Mouse (Mus musculus): ENCODE data around the gene Cdc42bpa. TPM values are rescaled to one million over a fixed set of nuclear protein-coding genes. Genes with fewer than 3 reads are reported as not detected.

Cdc42bpa gene
- polyA plus RNA-seq, 1 experiment from 2014 or later, result 11.6 TPM

GRCm38 (mm10) chr1:180128077-180128792 is 168.0 kb downstream of the Cdc42bpa start:
- WGBS, result 89% methylated on average over 5 of the region's 5 CpGs
- no peak for ATAC-seq (replicated peaks; ENCODE audit: extremely low read depth, insufficient read depth, low FRiP score)

GRCm38 (mm10) chr1:180131402-180131801 is 171.1 kb downstream of the Cdc42bpa start:
- 60% methylated on average over 3 of the region's 3 CpGs for WGBS

More at GRCm38 (mm10) chr1:180128077-180128792, 168.0 kb downstream of the Cdc42bpa start:
- Histone ChIP-seq H3K4me3 (ENCODE audit: low read length) (no peak overlapping the region), H3K27ac (ENCODE audit: low read length) (no peak overlapping the region), H3K4me2 (ENCODE audit: low read depth, low read length) (no peak overlapping the region), H3K9ac (ENCODE audit: low read length) (no peak overlapping the region), H3K36me3 (ENCODE audit: control insufficient read depth, insufficient read depth) (0 out of 2 replicates have a peak, but pooled peaks cover 2% of the 10 kb centered on the region), H3K27me3 (ENCODE audit: control insufficient read depth, insufficient read depth, low read length) (no peaks in the 10 kb centered on the region), H3K4me1 (ENCODE audit: control insufficient read depth, insufficient read depth, low read length) (no peaks in the 10 kb centered on the region), H3K9me3 (replicated peaks; ENCODE audit: control insufficient read depth, low read length) (no peaks in the 10 kb centered on the region)

GRCm38 (mm10) chr1:180132187-180132586 is 171.9 kb downstream of the Cdc42bpa start:
- Histone ChIP-seq H3K27me3 (ENCODE audit: control insufficient read depth, insufficient read depth, low read length) (no peaks in the 10 kb centered on the region), H3K9me3 (replicated peaks; ENCODE audit: control insufficient read depth, low read length) (no peaks in the 10 kb centered on the region), H3K4me3 (ENCODE audit: low read length) (no peak overlapping the region), H3K4me1 (ENCODE audit: control insufficient read depth, insufficient read depth, low read length) (no peaks in the 10 kb centered on the region), H3K27ac (ENCODE audit: low read length) (no peak overlapping the region), H3K9ac (ENCODE audit: low read length) (no peak overlapping the region), H3K4me2 (ENCODE audit: low read depth, low read length) (no peak overlapping the region), H3K36me3 (ENCODE audit: control insufficient read depth, insufficient read depth) (peaks cover 11% of the 10 kb centered on the region; the same call in 1 of the 2 replicates)
- ATAC-seq (replicated peaks; ENCODE audit: extremely low read depth, insufficient read depth, low FRiP score), result no peak
- 91% methylated on average over 4 of the region's 4 CpGs for WGBS

More at GRCm38 (mm10) chr1:180131402-180131801, 171.1 kb downstream of the Cdc42bpa start:
- Histone ChIP-seq H3K27ac (ENCODE audit: low read length) (no peak overlapping the region), H3K4me3 (ENCODE audit: low read length) (no peak overlapping the region), H3K36me3 (ENCODE audit: control insufficient read depth, insufficient read depth) (peaks cover 7% of the 10 kb centered on the region; the same call in 1 of the 2 replicates), H3K4me1 (ENCODE audit: control insufficient read depth, insufficient read depth, low read length) (no peaks in the 10 kb centered on the region), H3K27me3 (ENCODE audit: control insufficient read depth, insufficient read depth, low read length) (no peaks in the 10 kb centered on the region), H3K9ac (ENCODE audit: low read length) (no peak overlapping the region), H3K4me2 (ENCODE audit: low read depth, low read length) (no peak overlapping the region), H3K9me3 (replicated peaks; ENCODE audit: control insufficient read depth, low read length) (no peaks in the 10 kb centered on the region)
- ATAC-seq (replicated peaks; ENCODE audit: extremely low read depth, insufficient read depth, low FRiP score), result no peak

DNA sequence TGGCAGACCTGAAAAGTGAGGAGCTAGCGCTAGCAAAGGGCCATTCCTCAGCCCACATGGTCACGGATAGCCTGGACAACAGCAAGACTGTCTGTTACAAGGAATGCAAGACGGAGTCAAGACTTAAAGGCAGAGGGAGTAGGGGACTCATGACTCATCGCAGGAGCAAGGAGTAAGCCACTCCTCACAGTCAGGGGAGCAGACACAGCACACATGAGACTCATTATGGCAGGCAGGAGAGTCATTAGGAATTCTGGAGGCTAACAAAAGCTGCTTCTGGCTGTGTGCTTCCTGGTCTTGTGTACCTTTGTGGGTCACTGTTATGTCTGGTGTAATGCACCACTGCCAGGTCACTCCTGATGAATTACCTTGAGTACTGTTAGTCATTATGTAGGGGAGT is 178.9 kb downstream of the Cdc42bpa start:
- Histone ChIP-seq H3K4me3 (ENCODE audit: low read length) (no peak overlapping the region), H3K9me3 (replicated peaks; ENCODE audit: control insufficient read depth, low read length) (no peaks in the 10 kb centered on the region), H3K36me3 (ENCODE audit: control insufficient read depth, insufficient read depth) (peaks cover 26% of the 10 kb centered on the region), H3K9ac (ENCODE audit: low read length) (no peak overlapping the region), H3K4me2 (ENCODE audit: low read depth, low read length) (no peak overlapping the region), H3K27me3 (ENCODE audit: control insufficient read depth, insufficient read depth, low read length) (no peaks in the 10 kb centered on the region), H3K4me1 (ENCODE audit: control insufficient read depth, insufficient read depth, low read length) (no peaks in the 10 kb centered on the region), H3K27ac (ENCODE audit: low read length) (no peak overlapping the region)
- 84% methylated on average over 4 of the region's 4 CpGs for WGBS
- no peak for ATAC-seq (replicated peaks; ENCODE audit: extremely low read depth, insufficient read depth, low FRiP score)

GRCm38 (mm10) chr1:180140970-180141369 is 180.7 kb downstream of the Cdc42bpa start:
- Histone ChIP-seq H3K4me2 (ENCODE audit: low read depth, low read length) (no peak overlapping the region), H3K36me3 (ENCODE audit: control insufficient read depth, insufficient read depth) (peaks cover 27% of the 10 kb centered on the region), H3K9me3 (replicated peaks; ENCODE audit: control insufficient read depth, low read length) (no peaks in the 10 kb centered on the region), H3K4me1 (ENCODE audit: control insufficient read depth, insufficient read depth, low read length) (no peaks in the 10 kb centered on the region), H3K4me3 (ENCODE audit: low read length) (no peak overlapping the region), H3K9ac (ENCODE audit: low read length) (no peak overlapping the region), H3K27ac (ENCODE audit: low read length) (no peak overlapping the region), H3K27me3 (ENCODE audit: control insufficient read depth, insufficient read depth, low read length) (no peaks in the 10 kb centered on the region)
- no peak for ATAC-seq (replicated peaks; ENCODE audit: extremely low read depth, insufficient read depth, low FRiP score)
- 83% methylated on average over 2 of the region's 2 CpGs for WGBS

DNA sequence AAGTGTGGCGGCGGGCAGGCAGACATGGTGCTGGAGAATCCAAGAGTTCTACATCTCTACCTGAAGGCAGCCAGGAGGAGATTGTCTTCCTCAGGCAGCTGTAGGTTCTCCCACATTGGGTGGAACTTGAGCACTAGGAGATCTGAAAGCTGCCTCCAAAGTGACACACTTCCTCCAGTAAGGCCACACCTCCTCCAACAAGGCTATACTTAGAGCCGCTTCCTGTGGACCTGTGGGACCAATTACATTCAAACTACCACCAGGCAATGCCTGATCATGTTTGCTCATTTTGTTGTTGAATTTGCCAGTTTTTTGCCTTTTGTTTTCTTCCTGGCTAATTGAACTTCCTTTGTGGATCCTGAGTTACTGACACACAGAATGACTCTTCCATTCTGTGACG is 187.8 kb downstream of the Cdc42bpa start:
- Histone ChIP-seq H3K4me2 (ENCODE audit: low read depth, low read length) (no peak overlapping the region), H3K27ac (ENCODE audit: low read length) (peak overlapping the region; percentile 1; the same call in 1 of the 2 replicates), H3K4me1 (ENCODE audit: control insufficient read depth, insufficient read depth, low read length) (no peaks in the 10 kb centered on the region), H3K4me3 (ENCODE audit: low read length) (no peak overlapping the region), H3K9me3 (replicated peaks; ENCODE audit: control insufficient read depth, low read length) (no peaks in the 10 kb centered on the region), H3K27me3 (ENCODE audit: control insufficient read depth, insufficient read depth, low read length) (no peaks in the 10 kb centered on the region), H3K9ac (ENCODE audit: low read length) (no peak overlapping the region), H3K36me3 (ENCODE audit: control insufficient read depth, insufficient read depth) (peaks cover 17% of the 10 kb centered on the region)
- 75% methylated on average over 4 of the region's 4 CpGs for WGBS
- ATAC-seq (replicated peaks; ENCODE audit: extremely low read depth, insufficient read depth, low FRiP score), result no peak

DNA sequence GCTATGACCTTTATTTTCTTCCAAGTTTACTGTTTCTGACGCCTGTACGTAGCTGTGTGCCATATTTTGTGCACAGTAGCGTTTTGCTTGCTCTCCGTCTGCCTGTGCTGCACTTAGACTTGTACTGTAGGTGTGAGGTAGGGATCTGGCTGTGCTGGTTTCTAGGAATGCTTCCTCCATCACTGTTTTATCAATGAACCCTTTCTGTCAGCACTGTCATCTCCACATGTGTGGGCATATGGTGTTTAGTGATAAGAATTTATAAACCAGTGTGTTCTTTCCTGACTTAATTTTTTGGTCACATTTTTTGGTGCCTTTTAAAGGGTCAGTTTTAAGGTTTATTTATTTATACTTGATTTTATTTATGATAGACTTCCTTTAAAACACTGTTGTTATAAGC is 188.3 kb downstream of the Cdc42bpa start:
- 86% methylated on average over 4 of the region's 4 CpGs for WGBS
- Histone ChIP-seq H3K9me3 (replicated peaks; ENCODE audit: control insufficient read depth, low read length) (no peaks in the 10 kb centered on the region), H3K27ac (ENCODE audit: low read length) (peak overlapping the region; percentile 1; the same call in 1 of the 2 replicates), H3K9ac (ENCODE audit: low read length) (no peak overlapping the region), H3K4me1 (ENCODE audit: control insufficient read depth, insufficient read depth, low read length) (no peaks in the 10 kb centered on the region), H3K36me3 (ENCODE audit: control insufficient read depth, insufficient read depth) (peaks cover 15% of the 10 kb centered on the region), H3K27me3 (ENCODE audit: control insufficient read depth, insufficient read depth, low read length) (no peaks in the 10 kb centered on the region), H3K4me2 (ENCODE audit: low read depth, low read length) (no peak overlapping the region), H3K4me3 (ENCODE audit: low read length) (no peak overlapping the region)
- no peak for ATAC-seq (replicated peaks; ENCODE audit: extremely low read depth, insufficient read depth, low FRiP score)

GRCm38 (mm10) chr1:180151191-180151590 is 190.9 kb downstream of the Cdc42bpa start:
- Histone ChIP-seq H3K4me1 (ENCODE audit: control insufficient read depth, insufficient read depth, low read length) (no peaks in the 10 kb centered on the region), H3K4me3 (ENCODE audit: low read length) (no peak overlapping the region), H3K36me3 (ENCODE audit: control insufficient read depth, insufficient read depth) (peaks cover 9% of the 10 kb centered on the region), H3K27ac (ENCODE audit: low read length) (no peak overlapping the region), H3K4me2 (ENCODE audit: low read depth, low read length) (no peak overlapping the region), H3K9ac (ENCODE audit: low read length) (no peak overlapping the region), H3K9me3 (replicated peaks; ENCODE audit: control insufficient read depth, low read length) (no peaks in the 10 kb centered on the region), H3K27me3 (ENCODE audit: control insufficient read depth, insufficient read depth, low read length) (no peaks in the 10 kb centered on the region)
- 81% methylated on average over 8 of the region's 8 CpGs for WGBS
- ATAC-seq (replicated peaks; ENCODE audit: extremely low read depth, insufficient read depth, low FRiP score), result no peak

- Histone ChIP-seq H3K27ac (ENCODE audit: low read length) (no peak overlapping the region), H3K4me3 (ENCODE audit: low read length) (no peak overlapping the region), H3K4me1 (ENCODE audit: control insufficient read depth, insufficient read depth, low read length) (no peaks in the 10 kb centered on the region), H3K36me3 (ENCODE audit: control insufficient read depth, insufficient read depth) (peaks cover 6% of the 10 kb centered on the region; the same call in 1 of the 2 replicates), H3K9me3 (replicated peaks; ENCODE audit: control insufficient read depth, low read length) (no peaks in the 10 kb centered on the region), H3K4me2 (ENCODE audit: low read depth, low read length) (no peak overlapping the region), H3K9ac (ENCODE audit: low read length) (no peak overlapping the region), H3K27me3 (ENCODE audit: control insufficient read depth, insufficient read depth, low read length) (no peaks in the 10 kb centered on the region)
- ATAC-seq (replicated peaks; ENCODE audit: extremely low read depth, insufficient read depth, low FRiP score), result no peak
- WGBS, result 71% methylated on average over 2 of the region's 2 CpGs
These were observed 198.4 kb downstream of the Cdc42bpa start for GRCm38 (mm10) chr1:180158648-180159047.

Measured in heart, embryonic 16.5 days (tissue).